Mouse (Mus musculus) natural killer cell, adult 2 months (primary cell): ENCODE data around the gene Igsf11.

ENCODE experiments used
- DNase-seq, 2 experiments: peaks; one replicate each; pipeline ENCODE4 v3.0.0; 2022; ENCODE audit warnings: low spot score in 2 of 2

Gene Igsf11

DNA sequence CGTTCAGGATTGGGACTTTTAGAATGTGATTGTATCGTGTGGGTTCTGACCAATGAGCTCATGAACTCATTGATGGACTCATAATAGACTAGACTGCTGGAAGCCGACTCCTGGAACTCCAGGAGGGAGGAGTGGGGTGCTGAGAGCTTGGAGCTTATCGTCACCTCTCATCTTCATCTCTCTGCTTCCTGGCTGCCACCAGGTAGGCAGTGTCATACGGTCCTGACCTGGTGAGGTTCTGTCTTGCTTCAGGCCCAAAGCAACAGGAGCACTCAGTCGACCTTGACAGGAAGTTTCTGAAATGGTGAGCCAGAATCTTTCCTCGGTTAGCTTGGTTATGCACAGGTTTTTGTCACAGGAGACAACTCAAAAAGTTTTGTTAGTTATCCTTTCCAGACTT lies at the start of gene Igsf11:
Gene Igsf11 (plus strand): TSS at position 301 of the 400 bp plus-strand sequence.
- DNase-seq, result no peak

- DNase-seq, result no peak
Measured at GRCm38 (mm10) chr16:38858120-38858749, 34.2 kb upstream of the Igsf11 start.

DNA sequence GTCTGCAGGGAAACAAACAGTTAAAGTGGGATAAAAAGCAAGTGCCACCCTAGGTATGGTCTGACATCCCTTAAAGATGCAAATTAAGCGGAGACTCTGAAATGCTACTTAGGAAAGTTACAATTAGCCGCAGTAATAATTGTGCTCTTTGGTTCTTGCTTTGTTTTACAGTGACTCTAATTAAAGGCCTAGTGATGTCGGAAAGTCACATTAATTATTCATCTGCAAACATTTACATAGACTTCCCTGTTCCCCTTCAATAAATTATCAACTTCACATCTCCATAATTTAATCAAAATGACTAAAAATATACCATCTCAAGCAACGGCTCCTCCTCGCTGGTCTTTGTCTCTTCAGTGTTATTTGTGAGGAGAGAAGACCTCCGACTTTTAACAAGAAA lies 31.9 kb upstream of the Igsf11 start:
- DNase-seq, result no peak

DNA sequence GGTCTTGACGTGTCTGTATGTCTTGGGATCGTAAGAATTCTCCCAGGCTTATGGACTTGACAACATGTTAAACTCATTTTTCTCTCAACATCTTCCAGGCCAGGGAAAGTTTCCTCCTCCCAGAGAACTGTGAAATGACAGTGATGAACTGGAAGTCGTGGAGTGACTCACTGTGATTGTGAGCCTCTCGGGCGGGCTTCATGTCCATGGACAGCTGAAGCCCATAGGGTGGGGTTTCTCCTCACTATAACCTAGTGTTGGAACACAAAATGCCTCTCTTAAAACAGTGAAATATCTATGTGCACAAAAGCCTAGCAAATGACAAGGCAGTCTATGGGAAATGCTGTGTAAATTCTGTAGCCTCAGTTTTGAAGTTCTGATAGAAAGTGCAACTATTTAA lies 28.1 kb upstream of the Igsf11 start:
- no peak for DNase-seq

GRCm38 (mm10) chr16:38873231-38873630 lies 19.2 kb upstream of the Igsf11 start:
- DNase-seq, result no peak

GRCm38 (mm10) chr16:38874481-38874880 lies 18.0 kb upstream of the Igsf11 start:
- DNase-seq, result no peak

- no peak for DNase-seq
Measured at GRCm38 (mm10) chr16:38898816-38899425, 6.5 kb downstream of the Igsf11 start.

GRCm38 (mm10) chr16:38900024-38900423 lies 7.6 kb downstream of the Igsf11 start:
- DNase-seq, result no peak

- peak; percentile 67 to 76 for DNase-seq
Measured at GRCm38 (mm10) chr16:38902111-38902778, 9.8 kb downstream of the Igsf11 start.

GRCm38 (mm10) chr16:38903020-38903419 lies 10.5 kb downstream of the Igsf11 start:
- DNase-seq, result no peak

- DNase-seq, result no peak
Measured at GRCm38 (mm10) chr16:38904202-38904601, 11.7 kb downstream of the Igsf11 start.

DNA sequence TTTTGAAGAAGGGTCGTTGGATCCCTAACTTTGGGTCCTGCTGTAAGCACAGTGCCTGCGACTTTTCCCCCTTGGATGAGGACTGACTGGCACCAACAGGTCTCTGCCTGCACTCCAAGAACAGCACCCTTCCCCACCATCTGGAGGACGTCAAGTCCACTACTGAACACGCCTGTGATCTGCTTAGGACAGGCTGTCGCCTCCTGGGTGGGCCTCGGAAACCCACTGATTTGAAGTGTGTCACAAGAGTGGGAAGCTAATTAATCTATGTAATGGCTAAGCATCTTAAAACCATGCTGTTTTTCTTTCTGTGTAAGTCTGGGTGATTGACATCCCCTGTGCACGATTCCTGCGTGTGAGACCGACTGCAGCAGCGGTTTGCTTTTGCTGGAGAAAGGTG lies 13.4 kb downstream of the Igsf11 start:
- DNase-seq, result no peak

- no peak for DNase-seq
Measured at GRCm38 (mm10) chr16:38908304-38908703, 15.8 kb downstream of the Igsf11 start.

GRCm38 (mm10) chr16:38909506-38909905 lies 17.0 kb downstream of the Igsf11 start:
- no peak for DNase-seq

DNA sequence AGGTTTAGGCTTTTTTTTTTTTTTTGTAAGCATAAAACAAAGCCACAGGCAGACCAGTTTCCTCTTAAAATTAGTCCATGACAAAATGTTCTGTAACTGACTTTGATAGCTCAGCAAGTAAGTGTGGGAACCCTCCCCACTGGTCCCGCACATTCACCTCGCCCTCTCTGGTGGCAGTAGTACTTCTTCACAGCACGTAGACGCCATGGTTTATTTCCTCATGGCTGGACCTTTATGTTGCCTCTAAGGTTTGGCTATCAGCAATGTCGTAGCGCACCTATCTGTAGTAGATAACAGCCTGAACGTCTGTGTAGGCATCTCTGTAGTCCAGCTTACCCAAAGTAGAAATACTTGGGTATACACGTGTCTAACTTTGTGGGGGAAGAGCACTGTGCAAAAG lies 17.6 kb downstream of the Igsf11 start:
- no peak for DNase-seq

DNA sequence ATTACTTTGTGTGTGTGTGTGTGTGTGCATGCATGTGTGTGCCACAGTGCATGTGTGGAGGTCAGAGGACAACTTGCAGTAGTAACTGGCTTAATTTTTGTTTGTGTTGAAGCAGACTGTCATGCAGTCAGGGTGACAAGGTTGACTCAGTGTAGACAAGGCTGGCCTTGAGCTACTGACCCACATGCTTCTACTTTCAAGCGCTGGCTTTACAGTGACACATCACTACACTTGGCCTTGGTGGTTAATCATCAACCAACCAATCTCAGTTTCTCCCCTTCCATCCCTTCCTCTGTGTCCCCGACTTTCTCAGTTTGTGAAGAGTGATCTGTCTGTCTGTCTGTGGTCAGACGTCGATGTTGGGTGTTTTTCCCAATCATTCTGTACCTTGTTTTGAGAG lies 23.0 kb downstream of the Igsf11 start:
- DNase-seq, result no peak

GRCm38 (mm10) chr16:38916053-38916786 lies 23.7 kb downstream of the Igsf11 start:
- no peak for DNase-seq

DNA sequence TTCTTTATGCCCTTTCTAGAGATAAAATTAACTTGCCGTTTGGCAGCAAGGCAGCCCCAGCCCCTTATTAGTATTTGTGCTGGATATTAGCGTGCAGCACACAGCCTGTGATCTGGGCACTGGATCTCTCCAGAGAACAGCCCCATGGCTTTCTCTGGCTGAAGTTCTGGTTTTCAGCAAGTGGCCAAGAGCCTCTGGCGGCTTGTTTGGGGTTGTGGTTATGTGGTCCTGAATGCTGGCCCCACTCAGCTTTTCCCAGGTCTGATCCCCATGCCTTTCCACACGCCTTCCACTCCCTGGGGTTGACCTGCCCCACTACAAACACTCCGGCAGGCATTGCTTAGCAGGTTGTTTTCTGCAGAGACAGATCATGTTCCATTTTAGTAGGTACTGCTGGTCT lies 24.4 kb downstream of the Igsf11 start:
- no peak for DNase-seq

DNA sequence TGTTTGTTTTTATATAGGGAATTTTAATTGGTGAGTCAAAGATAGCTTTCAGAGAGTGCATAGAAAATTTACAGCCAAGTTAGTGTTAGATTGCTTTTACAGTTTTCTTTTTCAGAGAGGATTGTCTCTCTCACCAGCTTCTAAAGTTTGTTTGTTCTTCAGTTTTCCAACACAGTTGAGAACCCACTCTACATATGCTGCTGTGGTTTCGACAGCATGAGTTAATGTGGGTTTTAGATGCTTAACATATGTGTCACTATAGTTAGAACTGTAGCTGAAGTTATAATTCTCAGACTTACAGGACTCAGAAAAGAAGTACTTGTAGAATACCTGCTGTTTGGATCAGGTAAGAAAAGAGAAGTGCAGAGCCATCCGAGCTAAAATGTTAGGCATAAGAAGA lies 25.6 kb downstream of the Igsf11 start:
- DNase-seq, result no peak

DNA sequence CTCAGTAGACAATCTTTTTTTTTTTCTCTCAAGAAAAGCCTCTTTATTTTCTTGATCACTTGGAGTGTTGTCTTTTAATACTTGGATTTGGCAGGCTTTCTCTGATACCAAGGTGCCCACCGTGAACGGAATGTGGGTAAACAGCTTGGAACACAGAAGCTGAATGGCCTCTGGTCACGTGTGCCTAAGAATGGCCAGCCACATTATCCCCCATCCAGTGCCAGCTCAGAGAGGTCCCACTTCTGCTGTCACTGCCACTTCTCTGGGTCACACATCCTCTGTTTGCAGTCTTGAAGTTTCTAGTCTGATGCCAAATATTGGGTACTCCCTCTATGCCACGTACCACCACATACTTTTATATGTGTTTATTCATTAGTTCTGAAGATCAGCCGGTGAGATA lies 28.0 kb downstream of the Igsf11 start:
- DNase-seq, result no peak

- DNase-seq, result no peak
Measured at GRCm38 (mm10) chr16:38924940-38925339, 32.5 kb downstream of the Igsf11 start.

GRCm38 (mm10) chr16:38928760-38929159 lies 36.3 kb downstream of the Igsf11 start:
- DNase-seq, result no peak

DNA sequence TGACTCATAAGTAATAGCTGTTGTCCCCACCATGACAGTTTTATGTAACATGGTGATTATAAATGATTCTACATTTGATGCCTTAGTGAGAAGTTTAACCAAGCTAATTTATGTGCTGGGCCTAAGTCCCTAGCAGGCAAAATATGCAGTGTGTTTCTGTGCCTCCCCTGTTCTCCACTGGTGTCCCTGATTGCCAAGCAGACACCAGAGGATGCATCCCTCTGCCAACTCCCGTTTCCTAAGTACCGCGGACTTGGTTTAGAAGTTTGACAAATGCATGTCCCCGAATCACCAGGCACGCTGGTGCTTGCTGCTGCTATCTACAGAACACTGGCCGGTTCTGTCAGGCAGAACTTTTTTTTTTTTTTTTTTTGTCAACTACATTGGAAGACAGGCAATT lies 39.0 kb downstream of the Igsf11 start:
- no peak for DNase-seq
